In genomic region chr9:59959276-59959675, GRCm38 (mm10) we compare ENCODE assay signal across 7 mouse cellular contexts. TPM values are rescaled to one million over a fixed set of nuclear protein-coding genes. Genes with fewer than 3 reads are reported as not detected.
DNase-seq lines count a peak whose midpoint lies in the region; ATAC-seq and TF ChIP-seq lines count a peak whose summit lies in the region.

No protein-coding gene starts in this region.

- TF ChIP-seq CTCF in gastrocnemius, adult 2 months (IDR thresholded peaks at IDR 0.05) = peak; percentile 94

- H3K27ac ChIP-seq in gastrocnemius, adult 2 months = no peak overlapping the region
- no peak overlapping the region for H3K27ac ChIP-seq in midbrain, embryonic 12.5 days (replicated peaks)

- WGBS in midbrain, embryonic 12.5 days = 4% methylated on average over 8 of the region's 8 CpGs

- H3K4me1 ChIP-seq in midbrain, embryonic 12.5 days = 0 out of 2 replicates have a peak, but pooled peaks cover 3% of the 10 kb centered on the region

- H3K27me3 ChIP-seq in midbrain, embryonic 12.5 days = no peaks in the 10 kb centered on the region

- no peak overlapping the region for H3K4me3 ChIP-seq in gastrocnemius, adult 2 months
- H3K4me3 ChIP-seq in midbrain, embryonic 12.5 days = no peak overlapping the region

- no peaks in the 10 kb centered on the region for H3K36me3 ChIP-seq in midbrain, embryonic 12.5 days

- H3K9ac ChIP-seq in midbrain, embryonic 12.5 days (replicated peaks) = no peak overlapping the region

- ATAC-seq in activated CD4-positive, CD25-positive, alpha-beta regulatory T cell, adult 4 months = peak; percentile 100
- peak; percentile 30; the same call in 1 of the 2 replicates for ATAC-seq in midbrain, embryonic 12.5 days (ENCODE audit: low FRiP score, low read depth)

- intact Hi-C loops in gastrocnemius, adult 2 months (cut with DNase I) = loop anchor here (5.0 kb wide), 1 partner anchor 237 kb away; no protein-coding TSS in a partner anchor

- no peaks in the 10 kb centered on the region for H3K9me3 ChIP-seq in midbrain, embryonic 12.5 days

- H3K4me2 ChIP-seq in midbrain, embryonic 12.5 days (replicated peaks) = no peak overlapping the region

- DNase-seq in cerebellum, postnatal 14 days = peak; percentile 83 to 88
- peak; percentile 82 for DNase-seq in gastrocnemius, adult 2 months
- DNase-seq in induced T-regulatory cell, adult 2 months (ENCODE audit: low read depth) = peak; percentile 96
- peak; percentile 47 to 58 for DNase-seq in left cerebral cortex, adult 8-10 months (ENCODE audit: low spot score in 2 of 2)
- DNase-seq in spleen, adult 18-20 months = peak; percentile 38 to 52

RNA-seq across cellular contexts. Expression of gene Nr2e3, which starts 1.2 kb away (rescaled TPM):
- not detected for polyA plus RNA-seq in activated CD4-positive, CD25-positive, alpha-beta regulatory T cell, adult 4 months (2017; shearing (Covaris generic))
- total RNA-seq in gastrocnemius, adult 2 months (2021) = not detected
- total RNA-seq in left cerebral cortex, adult 8-10 months (2022) = not detected
- 0.24 TPM in 1 of 2 replicates, not detected in the other for polyA plus RNA-seq in midbrain, embryonic 12.5 days (2016; fragmentation: Nextera tagmentation; extraction: Ambion mirVana)

Comparison
In these comparisons a context has a peak if more than half of its experiments do, and no peak if none do; other contexts are left out.
1. DNase-seq: peak in every context shown above with its lines; median percentile 96 in induced T-regulatory cell, adult 2 months; 86 in cerebellum, postnatal 14 days; 82 in gastrocnemius, adult 2 months; 52 in left cerebral cortex, adult 8-10 months; 45 in spleen, adult 18-20 months.